Mouse (Mus musculus) spleen, adult 2 months (tissue): ENCODE data around the gene Ap2b1.

Source experiments
- CTCF ChIP-seq: fragments of 200-500 bp; IDR thresholded peaks from 2 replicates; pipeline ENCODE4 v1.5.1; 2011; ENCODE audit warnings: mild to moderate bottlenecking, inconsistent platforms; ENCODE audit not compliant: insufficient read depth, insufficient read length, insufficient replicate concordance; ENCODE audit errors: extremely low read depth
- POLR2A ChIP-seq: fragments of 200-500 bp; IDR thresholded peaks from 2 replicates; pipeline ENCODE4 v1.6.1; 2011; ENCODE audit warnings: low read depth, low read length, inconsistent platforms

- TF ChIP-seq CTCF = no peak
- no peak for TF ChIP-seq POLR2A
Measured at GRCm38 (mm10) chr11:83429355-83429754, 130.5 kb downstream of the Ap2b1 start, which contains the start of gene Gas2l2.
